Mouse (Mus musculus) sigmoid colon, adult 10 weeks (tissue): Measurements from ENCODE around the gene Olah. TPM values are rescaled to one million over a fixed set of nuclear protein-coding genes. Genes with fewer than 3 reads are reported as not detected.

Experiments used
- polyA plus RNA-seq: library from polyadenylated mRNA; stranded (reverse); fragments of 350-450 nt; fragmentation: Illumina TruSeq; extraction: RNeasy Lipid Tissue Mini Kit (QIAGEN cat#74804); gene quantifications from one replicate; pipeline ENCODE4 v1.2.3, GENCODE M21; 2014; ENCODE audit warnings: low read depth, low replicate concordance

The Olah gene
- not detected for polyA plus RNA-seq

GRCm38 (mm10) chr2:3397110-3397509, at the start of gene Olah:
Gene Olah (minus strand): TSS chr2:3397210.

GRCm38 (mm10) chr2:3423841-3424578, 27.0 kb upstream of the Olah start, which contains the start of gene Dclre1c:
Gene Dclre1c (plus strand): TSS chr2:3424131.

GRCm38 (mm10) chr2:3422548-3422947, 25.5 kb upstream of the Olah start, which contains the start of gene Meig1:
Gene Meig1 (minus strand): TSS chr2:3422648.

GRCm38 (mm10) chr2:3335611-3336301, 61.3 kb downstream of the Olah start, which contains the start of gene Acbd7:
Gene Acbd7 (plus strand): TSS chr2:3336168.

GRCm38 (mm10) chr2:3332484-3333242, 64.3 kb downstream of the Olah start, which contains the start of gene Rpp38:
Gene Rpp38 (minus strand): TSS chr2:3332643.

Other genes with a start within 250 kb of the Olah start
- gene Nmt2, start 113.0 kb downstream of the Olah start, polyA plus RNA-seq, result 55.2 TPM
- gene Rpp38, start 64.6 kb downstream of the Olah start, polyA plus RNA-seq, result 13.1 TPM
- not detected for gene Acbd7, start 61.0 kb downstream of the Olah start, polyA plus RNA-seq
- gene Meig1, start 25.4 kb upstream of the Olah start, polyA plus RNA-seq, result not detected
- 25.6 TPM for gene Dclre1c, start 26.9 kb upstream of the Olah start, polyA plus RNA-seq
- 5.5 TPM for gene Suv39h2, start 77.8 kb upstream of the Olah start, polyA plus RNA-seq
- 2.2 TPM for gene Gm45902, start 115.6 kb upstream of the Olah start, polyA plus RNA-seq
- gene Hspa14, start 115.6 kb upstream of the Olah start, polyA plus RNA-seq, result 53.2 TPM
- gene Cdnf, start 115.8 kb upstream of the Olah start, polyA plus RNA-seq, result 3.3 TPM
- 314 TPM for gene Fam107b, start 173.3 kb upstream of the Olah start, polyA plus RNA-seq